Mouse (Mus musculus) thymus, postnatal 25 days (tissue): ENCODE measurements at regions not wholly inside any gene's neighbourhood (a gene's known extent, or its start where the extent isn't known, plus 50 kb on each side); places are given as distances from the start of the nearest gene placed in this dataset.
A peak's percentile ranks its signal among the peaks of the same experiment; 100 is the strongest.

ENCODE experiments used
- DNase-seq: peaks from one replicate; pipeline ENCODE4 v3.0.0; 2022

DNA sequence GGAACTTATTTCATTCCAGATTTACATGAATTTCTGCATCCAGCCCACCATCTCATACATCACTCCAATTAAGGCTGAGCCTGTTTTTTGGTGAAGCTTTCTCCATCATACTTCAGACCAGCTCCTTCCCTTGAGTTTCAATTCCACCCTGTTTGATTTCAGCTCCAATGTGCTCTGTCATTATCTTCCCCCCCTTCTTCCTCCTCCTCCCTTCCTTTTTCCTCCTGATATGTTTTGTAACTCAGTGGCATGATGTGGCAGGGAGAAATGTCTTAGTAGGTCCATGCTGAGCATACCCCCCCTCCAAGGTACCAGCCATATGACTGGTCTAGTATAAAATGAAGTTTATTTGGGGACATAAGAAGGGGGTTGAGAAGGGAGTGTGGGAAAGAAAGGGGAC is 420.8 kb downstream of the Atp23 start:
- DNase-seq: no peak

- no peak for DNase-seq
Measured at GRCm38 (mm10) chr10:126479743-126480142, 421.4 kb downstream of the Atp23 start.

GRCm38 (mm10) chr10:126473050-126473719 is 428.0 kb downstream of the Atp23 start:
- no peak for DNase-seq

DNA sequence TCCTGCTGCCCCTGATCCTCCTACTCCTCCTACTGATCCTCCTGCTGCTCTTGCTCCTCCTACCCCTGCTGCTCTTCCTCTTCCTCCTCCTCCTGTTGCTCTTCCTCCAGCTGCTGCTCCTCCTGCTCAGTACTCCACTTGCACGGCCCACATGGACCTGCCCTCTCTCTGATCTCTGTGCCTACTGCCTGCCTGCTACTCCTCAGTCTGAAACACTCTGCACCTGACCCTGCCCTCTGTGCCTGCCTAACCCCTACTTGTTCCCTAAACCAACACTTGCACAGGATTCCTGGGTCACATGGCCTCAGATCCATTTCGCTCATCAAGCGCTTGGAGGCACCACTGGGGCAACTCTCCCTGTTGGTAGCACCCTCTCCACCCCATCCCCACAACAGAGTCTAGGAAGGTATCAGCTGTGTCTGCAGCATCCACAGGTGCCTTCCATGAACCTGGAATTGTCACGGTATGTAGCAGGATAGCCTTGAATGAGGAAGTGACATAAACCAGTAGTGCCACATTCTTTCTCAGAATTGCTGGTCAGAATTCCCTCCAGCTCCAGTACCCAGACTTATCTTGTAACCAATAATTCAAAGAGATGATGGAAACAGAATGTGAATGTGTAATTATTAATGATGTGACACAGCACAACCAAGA is 430.2 kb downstream of the Atp23 start:
- no peak for DNase-seq

- no peak for DNase-seq
Measured at GRCm38 (mm10) chr10:126462770-126463169, 438.4 kb downstream of the Atp23 start.

GRCm38 (mm10) chr10:126458523-126458922 is 442.6 kb downstream of the Atp23 start:
- DNase-seq: no peak

GRCm38 (mm10) chr10:126452757-126453528 is 448.2 kb downstream of the Atp23 start:
- no peak for DNase-seq

DNA sequence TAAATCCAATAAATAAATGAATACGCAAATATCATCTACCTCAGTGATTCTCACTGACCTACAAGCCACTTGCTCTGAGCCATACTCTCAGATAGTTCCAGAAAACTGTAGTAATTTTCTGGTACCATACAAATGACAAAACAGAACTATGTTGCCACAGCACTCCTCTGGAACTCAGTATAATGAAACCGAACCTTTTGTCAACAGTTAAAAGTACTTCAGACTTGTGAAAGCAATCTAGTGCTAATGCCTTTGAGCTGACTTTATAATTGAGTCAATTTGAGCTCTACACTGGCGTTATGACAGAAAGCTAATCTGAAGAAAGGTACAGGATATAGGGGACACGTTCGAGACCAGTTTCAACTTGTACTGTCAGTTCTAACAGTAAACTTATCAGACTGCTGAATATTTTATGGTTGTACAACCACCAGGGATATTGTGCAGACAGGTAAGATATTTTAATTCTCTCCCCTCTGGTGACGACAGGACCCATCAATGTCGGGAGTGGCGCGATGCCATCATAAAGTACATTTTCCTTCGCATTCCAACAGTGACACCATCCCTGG is 449.0 kb downstream of the Atp23 start:
- DNase-seq: no peak

- DNase-seq: no peak
Measured at GRCm38 (mm10) chr10:126431222-126431621, 465.3 kb downstream of the Lrig3 start.

GRCm38 (mm10) chr10:126430346-126430745 is 464.4 kb downstream of the Lrig3 start:
- DNase-seq: no peak

GRCm38 (mm10) chr10:126429502-126429901 is 463.5 kb downstream of the Lrig3 start:
- no peak for DNase-seq

- no peak for DNase-seq
Measured at GRCm38 (mm10) chr10:126422066-126422465, 456.1 kb downstream of the Lrig3 start.

DNA sequence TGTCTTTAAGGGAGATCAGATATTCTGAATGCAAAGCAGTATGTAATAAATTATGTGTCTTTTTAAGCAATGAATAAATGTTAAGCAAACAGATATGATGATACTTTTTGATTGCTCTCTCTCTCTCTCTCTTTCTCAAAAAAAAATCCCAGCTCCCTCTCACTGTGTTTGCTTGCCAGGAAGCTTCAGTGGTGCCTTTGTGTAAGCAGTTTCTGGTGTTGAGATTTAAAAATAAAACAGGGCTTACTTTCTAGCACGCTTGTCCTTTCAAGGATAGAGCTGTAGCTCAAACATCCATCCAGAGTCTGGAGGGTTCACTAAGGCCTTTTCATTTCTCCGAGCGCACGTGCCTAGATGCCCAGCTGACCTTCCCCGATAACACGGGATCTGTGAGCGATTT is 447.8 kb downstream of the Lrig3 start:
- DNase-seq: no peak

DNA sequence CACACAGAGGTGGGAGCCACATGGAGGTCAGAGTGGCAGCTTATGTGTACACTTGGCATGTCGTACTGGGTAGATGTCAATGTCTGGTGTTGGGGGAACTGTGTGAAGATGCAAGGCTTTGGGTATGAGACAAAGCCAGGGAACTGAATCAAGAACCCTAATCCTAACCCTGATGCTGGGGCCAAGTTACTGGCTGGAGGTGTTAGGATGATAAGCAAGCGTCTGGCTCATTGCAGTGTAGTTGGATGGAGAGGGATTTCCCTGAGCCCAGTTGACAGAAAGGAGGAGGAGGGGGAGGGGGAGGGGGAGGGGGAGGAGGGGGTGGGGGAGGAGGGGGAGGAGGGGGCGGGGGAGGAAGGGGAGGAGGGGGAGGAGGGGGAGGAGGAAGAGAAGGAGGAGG is 426.3 kb downstream of the Lrig3 start:
- no peak for DNase-seq

DNA sequence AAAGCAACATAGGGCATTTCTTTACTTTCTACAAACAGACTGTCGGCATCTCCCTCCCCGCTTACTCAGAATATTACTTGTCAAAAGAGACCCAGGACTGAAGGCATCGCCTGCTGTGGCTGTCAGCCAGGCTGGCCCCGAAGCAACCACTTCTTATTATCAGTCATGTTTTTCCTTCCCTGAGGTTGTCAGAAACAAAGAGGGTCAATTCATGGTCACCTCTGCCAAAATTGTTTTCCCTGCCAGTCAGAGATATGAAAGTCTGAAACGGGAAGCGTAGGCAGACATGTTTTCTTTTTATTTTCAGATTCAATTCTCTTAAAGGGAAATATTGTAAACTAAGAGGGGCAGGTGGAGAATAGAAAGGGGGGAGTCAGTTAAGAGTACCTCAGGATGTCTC is 425.8 kb downstream of the Lrig3 start:
- no peak for DNase-seq

- DNase-seq: peak; percentile 1
Measured at GRCm38 (mm10) chr10:126386430-126386829, 420.5 kb downstream of the Lrig3 start.

GRCm38 (mm10) chr10:126385644-126386043 is 419.7 kb downstream of the Lrig3 start:
- no peak for DNase-seq

GRCm38 (mm10) chr10:126380381-126380780 is 414.4 kb downstream of the Lrig3 start:
- no peak for DNase-seq

GRCm38 (mm10) chr10:126379239-126379638 is 413.3 kb downstream of the Lrig3 start:
- DNase-seq: no peak

DNA sequence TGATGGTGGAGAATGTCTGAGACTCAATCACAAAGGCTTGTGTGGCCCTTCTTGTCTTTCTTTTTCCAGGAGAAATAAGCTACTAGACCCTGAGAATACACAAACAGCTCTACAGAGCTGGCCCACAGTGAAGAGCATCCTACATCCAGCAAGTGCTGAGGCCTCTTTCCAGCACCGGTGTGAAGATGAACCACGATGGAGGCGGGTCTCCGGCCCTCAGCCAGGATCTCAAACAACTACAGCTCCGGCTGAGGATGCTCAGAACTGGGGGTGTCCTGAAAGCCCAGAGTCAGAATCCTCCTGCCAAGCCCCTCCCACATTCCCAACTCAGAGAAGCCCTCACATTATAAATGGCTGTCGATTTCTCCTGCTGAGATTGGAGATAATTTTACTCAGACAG is 407.9 kb downstream of the Lrig3 start:
- no peak for DNase-seq

GRCm38 (mm10) chr10:126371881-126372280 is 405.9 kb downstream of the Lrig3 start:
- DNase-seq: no peak

GRCm38 (mm10) chr10:126349076-126349475 is 383.1 kb downstream of the Lrig3 start:
- DNase-seq: no peak

GRCm38 (mm10) chr10:126337426-126337825 is 371.5 kb downstream of the Lrig3 start:
- DNase-seq: no peak

DNA sequence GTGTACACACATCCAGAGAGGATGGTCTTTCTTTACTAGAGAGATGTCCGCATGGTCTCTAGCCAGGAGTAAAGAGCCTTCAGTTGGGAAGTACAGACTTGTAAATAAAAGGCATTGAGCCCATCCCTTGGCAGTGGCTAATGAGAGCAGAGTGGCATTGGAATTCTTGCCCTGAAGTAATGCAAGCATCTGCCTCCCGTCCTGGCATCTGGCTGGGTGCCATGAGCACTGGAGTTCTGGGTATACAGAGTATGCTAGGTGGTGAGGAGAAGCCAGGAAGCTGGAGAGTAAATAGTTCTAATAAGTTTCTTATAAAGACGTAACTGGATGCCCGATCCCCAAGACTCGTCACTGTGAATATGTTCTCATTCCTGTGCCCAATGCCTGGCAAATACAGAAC is 367.8 kb downstream of the Lrig3 start:
- no peak for DNase-seq
